Mouse (Mus musculus) ES-E14 (cell line): ENCODE measurements around the gene Xrcc5. TPM values are rescaled to one million over a fixed set of nuclear protein-coding genes. Genes with fewer than 3 reads are reported as not detected.

Source experiments
- DNase-seq: peaks from one replicate; pipeline ENCODE4 v3.0.0-alpha.2; 2013; ENCODE audit warnings: low read depth, low spot score
- H3K27ac ChIP-seq: 2 replicates; pipeline ENCODE4 v1.5.1; 2012; ENCODE audit warnings: low read depth, mild to moderate bottlenecking, low read length, moderate library complexity, mixed read lengths; ENCODE audit not compliant: poor library complexity, insufficient read depth, severe bottlenecking
- H3K36me3 ChIP-seq: 2 replicates; pipeline ENCODE4 v1.6.1; 2012; ENCODE audit warnings: mild to moderate bottlenecking, low read length, moderate library complexity, mixed read lengths; ENCODE audit not compliant: control insufficient read depth, poor library complexity, insufficient read depth, severe bottlenecking
- H3K4me1 ChIP-seq, 2 experiments: fragments of 150-350 bp in 1 of 2; sonication (generic) in 1 of 2; 2 replicates each; pipeline ENCODE4 v1.6.1; 2012; ENCODE audit warnings: low read length in 2 of 2, mild to moderate bottlenecking in 1 of 2, mixed read lengths in 1 of 2; ENCODE audit not compliant: control insufficient read depth in 2 of 2, insufficient read depth in 2 of 2, poor library complexity in 1 of 2
- H3K4me3 ChIP-seq, 2 experiments: fragments of 150-350 bp in 1 of 2; sonication (generic) in 1 of 2; 2 replicates each; pipeline ENCODE4 v1.5.1; 2012; ENCODE audit warnings: low read length in 2 of 2, low read depth in 1 of 2, mild to moderate bottlenecking in 1 of 2, mixed read lengths in 1 of 2; ENCODE audit not compliant: insufficient read depth in 1 of 2, poor library complexity in 1 of 2, severe bottlenecking in 1 of 2
- H3K9ac ChIP-seq: 2 replicates; pipeline ENCODE4 v1.6.1; 2012; ENCODE audit warnings: low read depth, mild to moderate bottlenecking, low read length, mixed read lengths; ENCODE audit not compliant: poor library complexity, insufficient read depth, severe bottlenecking
- H3K9me3 ChIP-seq: fragments of 150-350 bp; sonication (generic); 2 replicates; pipeline ENCODE4 v1.6.1; 2012; ENCODE audit warnings: low read depth, mild to moderate bottlenecking, low read length; ENCODE audit not compliant: control insufficient read depth, insufficient read depth
- CHD2 ChIP-seq: IDR thresholded peaks from 2 replicates; pipeline ENCODE4 v1.6.1; 2014; ENCODE audit warnings: mild to moderate bottlenecking, low read depth, low read length, inconsistent platforms
- HCFC1 ChIP-seq: IDR thresholded peaks from 2 replicates; pipeline ENCODE4 v1.6.1; 2012; ENCODE audit warnings: low read length, inconsistent platforms, borderline replicate concordance; ENCODE audit not compliant: insufficient read depth
- MAFK ChIP-seq: IDR thresholded peaks from 2 replicates; pipeline ENCODE4 v1.6.1; 2014; ENCODE audit warnings: mild to moderate bottlenecking, low read depth, low read length, inconsistent platforms; ENCODE audit not compliant: insufficient read depth
- ZC3H11A ChIP-seq: IDR thresholded peaks from 2 replicates; pipeline ENCODE4 v1.6.1; 2012; ENCODE audit warnings: low read depth, mild to moderate bottlenecking, inconsistent platforms, low read length, borderline replicate concordance
- ZNF384 ChIP-seq: IDR thresholded peaks from 2 replicates; pipeline ENCODE4 v1.6.1; 2012; ENCODE audit warnings: low read depth, low read length, inconsistent platforms
- in situ Hi-C, 2 experiments: fragments of 600-800 bp; cut with MboI; formaldehyde crosslinking; loops; one replicate each; pipeline ENCODE4 v1.15.1; 2025; ENCODE audit warnings: low sequenced_read_pairs in 2 of 2, inconsistent platforms in 1 of 2; ENCODE audit not compliant: unreplicated experiment in 2 of 2
- total RNA-seq: library from RNA; depleted of rRNA; stranded (reverse); fragments of 300-350 nt; gene quantifications from 2 replicates; pipeline ENCODE4 v1.2.3, GENCODE M21; 2012

The Xrcc5 gene
- total RNA-seq, 1 experiment: 72.0 TPM

- peak; percentile 65 for DNase-seq
- peak overlapping the region; percentile 83; the same call in 1 of the 2 replicates for H3K27ac ChIP-seq
- TF ChIP-seq CHD2: no peak
- TF ChIP-seq ZC3H11A: no peak
- no peak for TF ChIP-seq MAFK
- peaks cover 25% of the 10 kb centered on the region for H3K36me3 ChIP-seq
- peak overlapping the region; percentile 52; the same call in 1 of the 2 replicates for H3K9ac ChIP-seq
- in situ Hi-C loops: no loop called here
- no peaks in the 10 kb centered on the region for H3K9me3 ChIP-seq
- H3K4me1 ChIP-seq: peaks cover 4 to 11% of the 10 kb centered on the region in 2 experiments; a peak in 3 of 4 replicates
- peak overlapping the region; percentile 27 to 37 for H3K4me3 ChIP-seq
Observed at GRCm38 (mm10) chr1:72313399-72314039, 6.3 kb downstream of the Xrcc5 start.

- no peak for TF ChIP-seq ZNF384
- no peak for TF ChIP-seq ZC3H11A
- no peak for TF ChIP-seq HCFC1
- TF ChIP-seq MAFK: no peak
- no peak overlapping the region for H3K27ac ChIP-seq
- H3K9me3 ChIP-seq: no peaks in the 10 kb centered on the region
- peaks cover 36% of the 10 kb centered on the region for H3K36me3 ChIP-seq
- no peak overlapping the region for H3K4me3 ChIP-seq
- peaks cover 4 to 8% of the 10 kb centered on the region in 2 experiments; a peak in 3 of 4 replicates for H3K4me1 ChIP-seq
- no peak for DNase-seq
- in situ Hi-C loops: no loop called here
- H3K9ac ChIP-seq: no peak overlapping the region
Observed at GRCm38 (mm10) chr1:72315447-72315846, 8.2 kb downstream of the Xrcc5 start.

GRCm38 (mm10) chr1:72316409-72316808, 9.2 kb downstream of the Xrcc5 start:
- Histone ChIP-seq H3K4me1 (peaks cover 4 to 8% of the 10 kb centered on the region in 2 experiments; a peak in 3 of 4 replicates), H3K4me3 (no peak overlapping the region), H3K36me3 (peaks cover 43% of the 10 kb centered on the region), H3K27ac (no peak overlapping the region), H3K9me3 (no peaks in the 10 kb centered on the region), H3K9ac (no peak overlapping the region)
- no peak for TF ChIP-seq MAFK
- no peak for TF ChIP-seq ZC3H11A
- no peak for TF ChIP-seq CHD2
- no peak for TF ChIP-seq HCFC1
- TF ChIP-seq ZNF384: no peak
- in situ Hi-C loops: no loop called here
- DNase-seq: no peak

- no peak for DNase-seq
- Histone ChIP-seq H3K4me1 (peaks cover 4 to 6% of the 10 kb centered on the region in 2 experiments; a peak in 3 of 4 replicates), H3K9ac (no peak overlapping the region), H3K4me3 (no peak overlapping the region), H3K36me3 (peaks cover 41% of the 10 kb centered on the region), H3K27ac (no peak overlapping the region), H3K9me3 (no peaks in the 10 kb centered on the region)
- no peak for TF ChIP-seq ZC3H11A
- TF ChIP-seq ZNF384: no peak
- no peak for TF ChIP-seq HCFC1
- TF ChIP-seq MAFK: no peak
- TF ChIP-seq CHD2: no peak
- in situ Hi-C loops: no loop called here
Observed at GRCm38 (mm10) chr1:72316901-72317300, 9.7 kb downstream of the Xrcc5 start.

- H3K9me3 ChIP-seq: no peaks in the 10 kb centered on the region
- H3K36me3 ChIP-seq: peaks cover 39% of the 10 kb centered on the region
- no peaks in the 10 kb centered on the region for H3K4me1 ChIP-seq
- DNase-seq: no peak
- no peak overlapping the region for H3K27ac ChIP-seq
- no peak overlapping the region for H3K4me3 ChIP-seq
- no peak for TF ChIP-seq HCFC1
- TF ChIP-seq ZNF384: no peak
- TF ChIP-seq ZC3H11A: no peak
- TF ChIP-seq MAFK: no peak
- TF ChIP-seq CHD2: no peak
- H3K9ac ChIP-seq: no peak overlapping the region
- in situ Hi-C loops: no loop called here
Observed at GRCm38 (mm10) chr1:72320759-72321158, 13.5 kb downstream of the Xrcc5 start.
